Mouse (Mus musculus) cerebellum, adult (tissue): Measurements from ENCODE around the gene Ssh1.

Experiments
- ATAC-seq: cut with Nextera tagmentation; 2 replicates; pipeline ENCODE4 v1.9.2; 2017; ENCODE audit warnings: mild to moderate bottlenecking, moderate library complexity, mixed read lengths; ENCODE audit not compliant: insufficient number of reproducible peaks, low FRiP score, low TSS enrichment

Ssh1 gene

GRCm38 (mm10) chr5:113993487-113994465, at the start of gene Ssh1:
Gene Ssh1 (minus strand): TSS chr5:113993894.
- peak; percentile 61; the same call in 1 of the 2 replicates for ATAC-seq

- ATAC-seq = no peak
Observed at GRCm38 (mm10) chr5:114041327-114041930, 47.7 kb upstream of the Ssh1 start.

- ATAC-seq = no peak
Observed at GRCm38 (mm10) chr5:114040911-114041310, 47.2 kb upstream of the Ssh1 start.

DNA sequence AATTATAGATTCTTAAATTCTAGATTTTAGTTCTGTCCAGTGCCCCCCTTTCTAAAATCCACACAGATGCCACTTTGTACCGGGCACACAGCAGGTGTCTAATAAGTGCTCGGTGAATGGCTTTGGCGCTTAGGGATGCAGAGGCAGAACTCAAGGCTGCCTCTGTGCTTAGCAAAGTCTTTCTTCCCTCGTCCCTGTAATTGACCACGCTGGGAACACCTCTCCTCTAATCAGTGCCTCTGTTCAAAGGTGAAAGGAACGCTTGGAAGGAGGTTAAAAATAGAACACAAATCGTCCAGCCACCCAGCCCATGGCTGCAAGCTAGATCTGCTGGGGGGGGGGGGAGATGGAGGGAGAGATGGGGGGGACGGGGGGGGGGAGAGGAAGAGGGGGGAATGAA, 46.8 kb upstream of the Ssh1 start:
- no peak for ATAC-seq

GRCm38 (mm10) chr5:114035111-114035510, 41.4 kb upstream of the Ssh1 start:
- no peak for ATAC-seq

- ATAC-seq = no peak
Observed at GRCm38 (mm10) chr5:114034393-114034792, 40.7 kb upstream of the Ssh1 start.

GRCm38 (mm10) chr5:114032161-114032763, 38.6 kb upstream of the Ssh1 start:
- no peak for ATAC-seq

GRCm38 (mm10) chr5:114030652-114031051, 37.0 kb upstream of the Ssh1 start:
- no peak for ATAC-seq

DNA sequence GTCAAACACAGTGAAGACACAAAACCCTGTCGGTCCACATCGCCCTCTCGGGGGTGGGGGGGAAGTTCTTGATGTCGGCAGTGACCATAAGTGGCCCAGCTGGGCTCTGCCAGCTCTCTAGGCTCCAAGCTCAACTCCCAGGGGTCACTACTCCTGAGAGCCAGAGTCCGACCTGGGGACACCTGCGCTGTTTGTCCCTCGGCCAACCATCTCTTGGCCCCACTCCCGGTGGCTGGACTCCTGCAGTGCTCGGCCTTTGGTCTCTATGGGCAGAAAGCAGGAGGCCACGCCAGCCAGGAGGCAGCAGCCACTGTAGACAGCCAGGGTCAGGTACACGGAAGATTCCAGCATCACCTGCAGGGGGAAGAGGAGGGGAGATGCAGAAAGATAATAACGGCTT, 34.4 kb upstream of the Ssh1 start:
- peak; percentile 46; the same call in 1 of the 2 replicates for ATAC-seq

- ATAC-seq = no peak
Observed at GRCm38 (mm10) chr5:114027217-114027944, 33.7 kb upstream of the Ssh1 start.

GRCm38 (mm10) chr5:114024885-114025284, 31.2 kb upstream of the Ssh1 start:
- ATAC-seq = no peak

DNA sequence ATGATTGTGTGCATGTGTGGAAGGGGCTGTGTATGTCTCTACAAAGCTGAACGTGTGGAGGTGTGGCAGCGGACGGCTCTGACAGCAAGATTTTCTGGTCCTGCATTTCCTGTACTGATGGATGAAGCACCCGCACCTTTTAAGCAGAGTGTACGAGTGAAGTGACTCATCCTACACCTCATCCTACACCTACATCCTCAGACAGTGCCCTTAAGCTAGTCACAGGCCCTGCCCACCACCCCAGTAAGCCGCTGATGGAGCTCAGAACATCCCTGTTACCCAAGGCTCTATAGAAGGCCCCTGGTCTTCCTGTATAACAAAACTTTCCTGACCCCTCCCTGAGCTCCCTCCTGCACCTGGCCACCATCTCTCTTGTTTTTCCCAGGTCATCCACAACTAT, 30.7 kb upstream of the Ssh1 start:
- ATAC-seq = no peak

GRCm38 (mm10) chr5:114015121-114015520, 21.4 kb upstream of the Ssh1 start:
- ATAC-seq = no peak

GRCm38 (mm10) chr5:114009049-114009448, 15.4 kb upstream of the Ssh1 start:
- no peak for ATAC-seq

- ATAC-seq = no peak
Observed at GRCm38 (mm10) chr5:114007753-114008453, 14.2 kb upstream of the Ssh1 start.

- ATAC-seq = no peak
Observed at GRCm38 (mm10) chr5:114006974-114007373, 13.3 kb upstream of the Ssh1 start.

- ATAC-seq = no peak
Observed at GRCm38 (mm10) chr5:114005100-114005499, 11.4 kb upstream of the Ssh1 start.

DNA sequence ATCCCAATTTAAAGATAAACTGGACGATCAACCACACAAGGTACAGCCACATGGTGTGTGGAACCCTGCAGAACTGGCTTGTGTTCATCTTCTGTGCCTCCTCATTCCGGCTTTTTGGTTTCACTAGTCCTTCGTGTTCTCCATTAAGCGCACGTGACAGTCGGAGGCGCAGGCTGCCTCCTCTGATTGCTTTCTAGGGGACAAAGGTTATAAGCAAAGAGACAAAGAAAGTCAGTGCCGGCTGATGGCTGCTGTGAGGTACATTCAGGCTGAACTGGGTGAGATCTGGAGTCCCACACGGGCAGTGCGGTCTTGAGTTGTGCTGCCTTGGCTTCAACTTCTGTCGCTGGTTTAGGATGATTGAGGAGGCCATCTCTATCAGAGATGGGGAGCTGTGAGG, 10.9 kb upstream of the Ssh1 start:
- no peak for ATAC-seq

GRCm38 (mm10) chr5:114003542-114003941, 9.8 kb upstream of the Ssh1 start, which contains the start of gene Dao:
Gene Dao (plus strand): TSS chr5:114003703.
- no peak for ATAC-seq

- ATAC-seq = no peak
Observed at GRCm38 (mm10) chr5:113999382-113999781, 5.7 kb upstream of the Ssh1 start.
